ENCODE assay signal across 9 mouse cellular contexts in genomic region chr16:23270913-23271253, GRCm38 (mm10). TPM values are rescaled to one million over a fixed set of nuclear protein-coding genes. Genes with fewer than 3 reads are reported as not detected.
A peak's percentile ranks its signal among the peaks of the same experiment; 100 is the strongest.
DNase-seq lines count a peak whose midpoint lies in the region; ATAC-seq lines count a peak whose summit lies in the region.
"Had no signal": no experiment of that assay in that cellular context is flagged by ENCODE, and none has a peak within 500 bp of the region (broad histone marks: within the 10 kb centered on the region; RNA-seq: fewer than 3 reads in every experiment).

No protein-coding gene starts in this region.

- no peak overlapping the region for H3K4me2 ChIP-seq in kidney, embryonic 14.5 days (replicated peaks; ENCODE audit: low read depth, low read length)
- no peak overlapping the region for H3K4me2 ChIP-seq in hindbrain, embryonic 12.5 days (replicated peaks)
- H3K4me2 ChIP-seq in midbrain, embryonic 14.5 days (ENCODE audit: low read length) = no peak overlapping the region

- no peak for DNase-seq in kidney, postnatal 25 days
- DNase-seq in midbrain, embryonic 14.5 days = no peak
- DNase-seq in natural killer cell, adult 2 months (ENCODE audit: low spot score in 2 of 2) = no peak
- DNase-seq in adrenal gland, postnatal 4 days (ENCODE audit: low spot score in 2 of 2) = no peak
- DNase-seq in kidney, adult 18-20 months = no peak

- H3K27me3 ChIP-seq in kidney, embryonic 14.5 days (ENCODE audit: control insufficient read depth, insufficient read depth, low read length) = no peaks in the 10 kb centered on the region
- no peaks in the 10 kb centered on the region for H3K27me3 ChIP-seq in hindbrain, embryonic 12.5 days
- H3K27me3 ChIP-seq in midbrain, embryonic 14.5 days (ENCODE audit: control insufficient read depth, insufficient read depth, low read length) = no peaks in the 10 kb centered on the region

- H3K4me1 ChIP-seq in kidney, embryonic 14.5 days (ENCODE audit: control insufficient read depth, insufficient read depth, low read length) = peaks cover 37% of the 10 kb centered on the region
- peaks cover 27% of the 10 kb centered on the region for H3K4me1 ChIP-seq in brown adipose tissue, adult 24 weeks (ENCODE audit: control insufficient read depth, insufficient read depth, insufficient read length, low read length)
- peaks cover 43% of the 10 kb centered on the region for H3K4me1 ChIP-seq in hindbrain, embryonic 12.5 days
- peaks cover 20% of the 10 kb centered on the region for H3K4me1 ChIP-seq in midbrain, embryonic 14.5 days (ENCODE audit: control insufficient read depth, insufficient read depth, low read length)

- 2% methylated on average over 2 of the region's 3 CpGs for WGBS in kidney, embryonic 14.5 days
- 0% methylated on average over 1 of the region's 3 CpGs for WGBS in hindbrain, embryonic 12.5 days
- WGBS in midbrain, embryonic 14.5 days = 0% methylated on average over 2 of the region's 3 CpGs

- H3K27ac ChIP-seq in kidney, embryonic 14.5 days (ENCODE audit: low read depth, low read length) = peak overlapping the region; percentile 2; the same call in 1 of the 2 replicates
- 0 out of 2 replicates have a peak overlapping the region, but pooled peaks have one; percentile 25 for H3K27ac ChIP-seq in brown adipose tissue, adult 24 weeks (replicated peaks; ENCODE audit: low read depth, low read length)
- peak overlapping the region; percentile 77 for H3K27ac ChIP-seq in hindbrain, embryonic 12.5 days
- peak overlapping the region; percentile 58 for H3K27ac ChIP-seq in midbrain, embryonic 14.5 days (replicated peaks; ENCODE audit: low read depth, low read length)
- H3K27ac ChIP-seq: liver, embryonic 14.5 days had no signal

- H3K4me3 ChIP-seq in kidney, embryonic 14.5 days (ENCODE audit: low read length) = no peak overlapping the region
- H3K4me3 ChIP-seq in brown adipose tissue, adult 24 weeks (ENCODE audit: insufficient read depth, low read depth, low read length) = no peak overlapping the region
- no peak overlapping the region for H3K4me3 ChIP-seq in hindbrain, embryonic 12.5 days
- no peak overlapping the region for H3K4me3 ChIP-seq in midbrain, embryonic 14.5 days (replicated peaks; ENCODE audit: low read depth, low read length)

- no peaks in the 10 kb centered on the region for H3K36me3 ChIP-seq in kidney, embryonic 14.5 days (ENCODE audit: control insufficient read depth, insufficient read depth, low read length)
- 0 out of 2 replicates have a peak, but pooled peaks cover 2% of the 10 kb centered on the region for H3K36me3 ChIP-seq in hindbrain, embryonic 12.5 days
- H3K36me3 ChIP-seq in midbrain, embryonic 14.5 days (ENCODE audit: control insufficient read depth, insufficient read depth, low read length) = 0 out of 2 replicates have a peak, but pooled peaks cover 5% of the 10 kb centered on the region

- H3K9ac ChIP-seq in kidney, embryonic 14.5 days (ENCODE audit: low read depth, low read length) = no peak overlapping the region
- H3K9ac ChIP-seq in hindbrain, embryonic 12.5 days = no peak overlapping the region
- no peak overlapping the region for H3K9ac ChIP-seq in midbrain, embryonic 14.5 days (replicated peaks; ENCODE audit: low read length)
- H3K9ac ChIP-seq: liver, embryonic 14.5 days had no signal

- no peak; the same call in 1 of the 2 replicates for ATAC-seq in kidney, embryonic 14.5 days (ENCODE audit: low FRiP score, low TSS enrichment)
- ATAC-seq in hindbrain, embryonic 12.5 days (ENCODE audit: low FRiP score) = peak; percentile 62
- peak; percentile 64; the same call in 1 of the 2 replicates for ATAC-seq in midbrain, embryonic 14.5 days (ENCODE audit: low FRiP score, low TSS enrichment)

- no peaks in the 10 kb centered on the region for H3K9me3 ChIP-seq in kidney, embryonic 14.5 days (ENCODE audit: control insufficient read depth, low read length)
- H3K9me3 ChIP-seq in hindbrain, embryonic 12.5 days (replicated peaks) = no peaks in the 10 kb centered on the region
- no peaks in the 10 kb centered on the region for H3K9me3 ChIP-seq in midbrain, embryonic 14.5 days (ENCODE audit: control insufficient read depth, low read length)

RNA-seq across cellular contexts. Expression of gene St6gal1, which starts 46.3 kb away (rescaled TPM):
- 32.5 and 36.7 TPM in 2 replicates for polyA plus RNA-seq in kidney, embryonic 14.5 days (2014; fragmentation: Nextera tagmentation; extraction: Ambion mirVana)
- 7.3 and 8.6 TPM in 2 replicates for polyA plus RNA-seq in brown adipose tissue, adult 24 weeks (2012; ENCODE audit: insufficient read depth, insufficient read length, missing spikeins)
- polyA plus RNA-seq in hindbrain, embryonic 12.5 days (2016; fragmentation: Nextera tagmentation; extraction: Ambion mirVana) = 38.7 and 40.0 TPM in 2 replicates
- 28.5 and 30.6 TPM in 2 replicates for polyA plus RNA-seq in midbrain, embryonic 14.5 days (2014; fragmentation: Nextera tagmentation; extraction: Ambion mirVana)
- total RNA-seq in adrenal gland, postnatal 4 days (2021) = 10 to 100 TPM; 46.6 to 56.3 TPM

Comparison
In these comparisons a context has a peak if more than half of its experiments do, and no peak if none do; other contexts are left out.
1. H3K27ac ChIP-seq: peak in every context shown above with its lines; median percentile 77 in hindbrain, embryonic 12.5 days; 58 in midbrain, embryonic 14.5 days; 25 in brown adipose tissue, adult 24 weeks; 2 in kidney, embryonic 14.5 days.